Mouse (Mus musculus) G1E-ER4 (cell line): ENCODE measurements around the gene Hadha. TPM values are rescaled to one million over a fixed set of nuclear protein-coding genes. Genes with fewer than 3 reads are reported as not detected.

Source experiments
- GATA1 ChIP-seq: IDR thresholded peaks from one replicate; pipeline ENCODE4 v1.8.0; 2012; ENCODE audit warnings: low read length, inconsistent platforms
- polyA plus RNA-seq: library from polyadenylated mRNA; stranded (reverse); fragments of >175 nt; gene quantifications from 2 replicates; pipeline ENCODE4 v1.2.3, GENCODE M21; 2012

The Hadha gene
- polyA plus RNA-seq, 1 experiment, result 11.2 TPM

DNA sequence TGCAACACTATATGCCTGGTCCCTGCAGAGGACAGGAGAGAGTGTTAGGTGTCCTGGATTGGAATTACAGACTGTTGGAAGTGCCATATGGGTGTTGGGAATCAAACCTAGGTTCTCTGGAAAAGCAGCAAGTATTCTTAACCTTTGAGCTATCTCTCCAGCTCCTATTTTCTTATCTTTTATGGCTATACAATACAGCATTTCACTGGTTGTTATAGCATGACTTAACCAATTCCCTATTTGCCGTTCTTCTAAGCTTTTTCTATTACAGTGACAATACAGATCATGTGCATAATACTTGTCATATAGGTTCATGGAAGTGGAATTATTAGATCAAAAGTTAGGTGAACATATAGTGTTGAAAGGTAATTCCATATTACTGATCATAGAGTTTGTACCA lies 6.9 kb upstream of the Hadha start:
- no peak for TF ChIP-seq GATA1

DNA sequence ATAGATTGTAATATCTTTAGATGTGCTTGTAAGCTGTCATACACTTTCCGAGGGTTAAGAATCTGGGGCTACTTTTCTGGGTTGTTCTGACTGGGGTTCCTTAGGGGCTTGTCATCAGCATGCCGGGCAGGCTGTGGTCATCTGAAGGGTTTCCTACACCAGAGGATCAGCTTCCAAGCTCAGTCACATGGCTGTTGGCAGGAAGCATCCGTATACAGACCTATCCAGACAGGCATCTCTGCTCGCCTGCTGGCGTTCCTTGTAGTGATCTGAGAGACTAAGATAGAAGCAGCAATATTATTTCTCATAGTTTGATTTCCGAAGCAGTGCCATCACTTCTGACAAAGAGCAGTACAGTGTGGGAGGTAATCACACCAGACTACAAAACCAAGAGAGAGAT lies 4.6 kb upstream of the Hadha start:
- TF ChIP-seq GATA1, result no peak

DNA sequence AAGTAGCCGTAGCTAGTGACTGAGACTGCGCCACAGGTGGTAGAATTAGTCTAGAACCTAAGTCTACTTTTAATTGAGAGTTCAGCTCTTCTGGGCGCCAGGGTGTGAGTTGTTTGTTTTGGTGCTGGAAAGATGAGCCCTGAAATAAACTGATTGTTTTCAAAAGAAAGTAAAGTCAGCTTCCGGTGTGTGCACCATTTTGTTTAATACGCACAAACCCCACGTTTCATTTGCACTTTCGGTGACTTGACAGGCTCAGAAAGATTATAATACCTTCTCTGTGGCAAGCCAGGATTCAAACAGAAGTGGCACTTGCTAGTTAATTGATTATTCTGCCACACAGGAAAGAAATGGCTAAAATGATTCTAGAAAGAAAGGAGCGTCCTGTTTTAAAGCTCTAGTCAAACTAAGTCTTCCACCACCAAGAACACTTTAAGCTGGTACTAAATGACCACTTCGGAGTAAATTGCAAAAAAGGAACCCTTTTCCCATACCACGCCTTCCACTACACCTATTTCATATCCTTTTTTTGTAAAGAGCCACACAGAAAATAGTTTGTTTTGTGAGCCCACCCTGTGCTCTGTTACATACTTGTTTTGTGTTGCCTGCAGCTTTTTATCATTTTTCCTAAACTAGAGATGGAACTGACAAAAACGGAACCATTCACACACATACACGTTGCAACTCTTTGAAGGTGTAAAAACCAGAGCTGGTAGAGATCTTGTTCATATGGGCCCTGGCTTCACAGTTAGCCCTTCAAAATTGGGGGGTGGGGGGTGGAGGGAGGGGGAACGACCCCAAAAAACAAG lies 1.1 kb upstream of the Hadha start:
- no peak for TF ChIP-seq GATA1

GRCm38 (mm10) chr5:30155395-30155792 lies 432 bp upstream of the Hadha start:
- TF ChIP-seq GATA1, result no peak

DNA sequence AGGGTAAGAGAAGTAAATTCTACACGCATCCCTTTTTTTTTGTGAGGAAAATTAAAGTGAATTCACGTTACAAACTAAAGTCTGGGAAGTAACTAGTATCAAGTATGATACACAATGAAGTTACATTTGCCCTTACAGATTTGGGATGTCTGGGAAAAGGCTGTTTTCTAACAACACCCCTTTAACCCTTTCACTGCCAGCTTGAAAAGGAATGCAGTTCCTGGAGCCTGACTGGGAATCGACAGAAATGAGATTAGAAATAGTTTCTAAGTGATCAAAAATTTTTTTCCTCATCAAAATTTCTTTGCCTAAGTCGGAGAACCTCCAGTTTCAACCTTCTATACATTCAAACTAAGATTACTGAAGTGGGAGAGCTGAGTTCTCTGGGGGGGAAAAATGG lies 949 bp downstream of the Hadha start:
- TF ChIP-seq GATA1, result no peak

DNA sequence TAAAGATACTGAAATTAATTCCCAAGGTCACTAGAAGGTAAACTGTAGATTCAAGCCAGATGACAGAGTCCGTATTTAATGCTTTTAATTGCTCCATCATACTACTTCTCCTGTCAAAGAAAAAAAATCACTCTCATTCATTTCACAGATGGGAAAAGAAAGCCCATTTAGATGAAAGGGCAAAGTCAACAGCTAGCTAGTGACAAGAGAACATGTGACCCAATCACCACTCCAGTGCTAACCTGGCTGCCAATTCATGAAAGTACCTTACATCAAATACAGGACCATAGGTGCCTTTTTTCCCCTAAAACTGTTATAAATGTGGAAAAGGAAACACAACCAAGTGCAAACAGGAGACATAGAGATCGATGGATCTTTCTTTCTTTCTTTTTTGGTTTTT lies 1.7 kb downstream of the Hadha start:
- TF ChIP-seq GATA1, result no peak

DNA sequence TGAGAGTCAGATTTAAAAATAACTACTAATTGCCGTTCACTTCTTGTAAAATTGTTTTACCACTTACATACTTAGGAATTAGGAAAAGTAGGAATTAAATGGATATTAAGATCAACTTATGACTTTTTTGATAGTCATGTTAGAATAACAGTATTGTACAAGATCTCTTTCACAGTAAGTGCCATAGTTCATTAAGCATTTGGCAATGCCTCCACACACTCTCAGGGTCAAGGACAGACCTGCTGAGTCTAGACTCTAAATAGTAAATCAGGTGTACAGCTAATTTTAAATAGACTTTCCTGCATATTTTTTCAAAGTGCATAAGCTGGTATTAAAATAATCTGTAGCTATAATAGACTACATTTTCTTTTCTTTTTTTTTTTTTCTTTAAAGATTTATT lies 2.5 kb downstream of the Hadha start:
- no peak for TF ChIP-seq GATA1

GRCm38 (mm10) chr5:30152007-30152406 lies 3.0 kb downstream of the Hadha start:
- TF ChIP-seq GATA1, result no peak

DNA sequence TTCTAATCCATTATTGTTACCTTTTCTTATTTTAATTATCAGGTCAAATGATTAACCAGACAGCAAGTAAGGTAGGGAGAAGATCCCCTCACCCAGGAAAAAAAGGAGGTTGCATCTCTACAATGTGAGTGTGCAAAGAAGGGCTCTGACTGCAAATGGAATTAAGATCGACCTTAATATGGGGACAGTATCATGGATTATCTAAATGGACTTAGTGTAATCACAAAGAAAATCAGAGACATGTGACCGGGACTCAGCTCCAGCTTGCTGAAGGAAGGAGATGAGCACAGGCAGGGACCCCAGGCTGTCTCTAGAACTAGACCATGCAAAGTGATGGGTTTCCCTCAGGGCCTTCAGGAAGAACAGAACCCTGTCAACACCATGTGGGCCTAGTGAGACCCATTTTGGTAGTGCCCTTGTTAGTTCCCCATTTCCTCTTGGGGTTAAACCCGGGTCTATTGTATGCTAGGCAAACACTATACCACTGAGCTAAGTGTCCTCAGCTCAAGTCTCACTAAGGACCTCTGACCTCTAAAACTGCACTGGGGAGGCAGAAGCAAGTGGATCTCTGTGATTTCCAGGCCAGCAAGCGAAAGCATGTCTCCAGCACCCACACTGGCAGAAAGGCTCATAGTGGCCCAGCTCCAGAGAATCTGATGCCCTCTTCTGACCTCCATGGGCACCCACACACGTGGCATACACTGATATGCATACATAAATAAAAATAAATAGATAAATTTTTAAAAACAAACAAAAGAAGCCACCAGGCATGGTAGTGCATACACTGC lies 6.6 kb downstream of the Hadha start:
- TF ChIP-seq GATA1, result no peak

DNA sequence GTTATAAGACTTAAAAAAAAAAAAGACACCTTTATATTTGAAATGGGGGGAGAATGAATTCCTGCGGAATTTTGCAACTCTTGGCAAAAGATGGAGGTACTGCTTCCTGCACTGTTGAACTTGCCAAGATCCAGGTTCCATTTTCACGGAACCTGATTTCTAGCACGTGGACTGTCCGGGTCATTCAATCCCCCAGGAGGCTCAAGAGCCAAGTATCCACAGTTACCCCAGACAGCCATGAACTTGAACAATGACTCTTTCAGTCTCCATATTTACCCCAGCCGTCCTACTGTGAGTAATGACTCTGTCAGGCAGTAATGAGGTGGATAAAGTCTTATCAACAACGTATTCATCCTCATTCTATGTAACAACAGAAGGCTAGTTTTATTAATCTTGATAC lies 8.4 kb downstream of the Hadha start:
- TF ChIP-seq GATA1, result no peak

DNA sequence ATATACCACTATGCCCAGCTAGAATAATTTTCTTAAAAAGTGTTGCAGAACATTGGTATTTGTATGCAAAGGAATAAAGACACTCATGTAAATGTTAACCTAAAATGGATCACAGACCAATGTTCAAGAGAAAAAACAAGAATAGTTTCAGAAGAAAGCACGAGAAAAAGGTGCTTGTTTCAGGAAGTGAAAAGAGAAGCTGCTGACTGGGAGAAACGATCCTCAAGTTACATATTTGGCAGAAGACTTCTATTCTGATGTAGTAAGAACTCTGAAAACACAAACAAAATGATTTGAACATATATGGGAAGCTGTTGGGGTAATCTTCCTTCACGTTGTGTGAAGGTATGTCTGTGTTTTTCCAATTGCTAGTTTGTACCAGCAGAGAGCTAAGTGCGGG lies 16.8 kb downstream of the Hadha start:
- no peak for TF ChIP-seq GATA1

DNA sequence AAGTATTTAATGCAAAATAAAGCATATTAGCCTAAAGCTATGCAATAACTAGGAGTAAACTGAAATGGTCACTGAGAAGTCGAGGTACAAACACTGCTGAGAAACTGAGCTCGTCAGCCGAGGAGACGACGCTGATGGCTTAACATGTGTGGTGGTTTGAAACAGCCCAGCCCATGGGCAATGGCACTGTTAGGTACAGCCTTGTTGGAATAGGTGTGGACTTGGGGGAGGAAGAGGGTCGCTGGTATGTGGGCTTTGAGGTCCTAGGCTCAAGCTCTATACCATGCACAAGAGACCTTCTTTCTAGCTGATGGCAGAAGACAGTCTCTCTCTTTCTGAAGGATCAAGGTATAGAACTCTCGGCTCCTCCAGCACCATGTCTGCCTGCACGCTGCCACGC lies 17.7 kb downstream of the Hadha start:
- no peak for TF ChIP-seq GATA1

GRCm38 (mm10) chr5:30135711-30136231 lies 19.2 kb downstream of the Hadha start:
- no peak for TF ChIP-seq GATA1

DNA sequence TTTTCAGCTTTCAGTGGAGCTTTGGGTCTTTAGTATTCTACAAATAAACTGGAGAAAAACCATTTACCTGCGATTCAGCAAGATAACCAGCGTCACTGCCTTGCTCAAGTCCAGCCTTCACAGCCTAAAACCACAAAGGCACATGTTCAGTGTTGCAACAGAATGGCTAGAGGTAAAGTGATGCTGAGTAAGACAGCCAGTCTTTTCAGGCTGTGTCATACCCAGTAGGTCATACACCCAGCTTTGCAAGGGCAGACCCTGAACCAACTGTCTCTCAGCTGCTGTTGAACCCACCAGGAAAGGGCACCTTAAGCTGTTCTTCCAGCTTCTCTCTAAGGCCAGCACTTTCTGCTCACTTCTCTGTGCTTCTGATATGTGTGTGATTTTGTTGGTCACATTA lies 22.8 kb downstream of the Hadha start:
- TF ChIP-seq GATA1, result no peak

DNA sequence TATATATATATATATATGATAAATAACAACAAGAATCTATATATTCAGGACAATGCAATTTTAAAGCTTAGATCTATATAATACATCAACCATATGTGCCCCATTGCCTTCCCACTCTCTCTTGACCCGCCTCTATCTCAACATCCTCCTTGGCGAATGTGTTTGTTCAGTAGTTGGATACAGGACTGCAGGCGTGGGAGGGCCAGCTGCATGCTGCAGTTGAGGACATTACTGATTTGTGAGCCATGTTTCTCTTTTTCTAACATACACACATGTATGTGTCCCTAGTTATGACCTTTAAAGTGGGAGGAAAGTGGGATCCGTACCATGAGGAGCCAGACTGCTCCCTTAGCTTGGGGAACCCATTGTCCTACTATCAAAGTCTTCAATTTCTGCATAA lies 23.7 kb downstream of the Hadha start:
- no peak for TF ChIP-seq GATA1

- no peak for TF ChIP-seq GATA1
Measured at GRCm38 (mm10) chr5:30128680-30129079, 26.3 kb downstream of the Hadha start.
